Mouse (Mus musculus) brain, embryonic 14.5 days (tissue): ENCODE data around the gene Rexo4. TPM values are rescaled to one million over a fixed set of nuclear protein-coding genes. Genes with fewer than 3 reads are reported as not detected.
A peak's percentile ranks its signal among the peaks of the same experiment; 100 is the strongest.

ENCODE experiments used
- DNase-seq: peaks from one replicate; pipeline ENCODE4 v3.0.0-alpha.2; 2011; ENCODE audit warnings: low read depth
- CTCF ChIP-seq: fragments of 200-500 bp; IDR thresholded peaks from 2 replicates; pipeline ENCODE4 v1.5.1; 2012; ENCODE audit warnings: inconsistent platforms, mild to moderate bottlenecking, moderate library complexity, borderline replicate concordance; ENCODE audit not compliant: insufficient read depth, insufficient read length; ENCODE audit errors: extremely low read depth
- POLR2A ChIP-seq: fragments of 200-500 bp; IDR thresholded peaks from 2 replicates; pipeline ENCODE4 v1.6.1; 2012; ENCODE audit warnings: mild to moderate bottlenecking, inconsistent platforms, borderline replicate concordance; ENCODE audit not compliant: poor library complexity, insufficient read depth, insufficient read length, severe bottlenecking; ENCODE audit errors: extremely low read depth
- polyA plus RNA-seq: library from polyadenylated mRNA; depleted of rRNA; stranded (reverse); fragments of >200 nt; gene quantifications from 2 replicates; pipeline ENCODE4 v1.2.3, GENCODE M21; 2012

Rexo4 gene
- polyA plus RNA-seq, 1 experiment, result 46.6 TPM

DNA sequence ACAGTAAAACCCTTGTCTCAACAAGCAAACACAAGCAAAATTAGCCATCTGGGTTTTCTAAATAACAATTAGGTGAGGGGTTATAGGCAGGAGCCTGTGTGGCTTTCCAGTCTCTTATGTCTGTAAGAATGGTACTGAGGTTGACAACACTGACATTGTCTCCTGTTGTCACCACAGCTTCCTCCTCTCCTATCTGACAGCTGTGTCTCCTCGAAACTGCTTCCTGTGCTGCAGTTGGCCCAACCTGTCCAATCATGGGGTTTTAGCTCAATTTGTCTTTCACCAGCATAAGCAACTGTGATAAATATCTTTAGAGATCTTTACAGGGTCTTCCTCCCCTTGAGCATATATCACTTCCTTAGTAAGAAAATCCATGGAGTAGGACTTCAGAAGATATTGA lies 27.8 kb downstream of the Rexo4 start:
- TF ChIP-seq POLR2A, result no peak
- no peak for TF ChIP-seq CTCF
- no peak for DNase-seq

DNA sequence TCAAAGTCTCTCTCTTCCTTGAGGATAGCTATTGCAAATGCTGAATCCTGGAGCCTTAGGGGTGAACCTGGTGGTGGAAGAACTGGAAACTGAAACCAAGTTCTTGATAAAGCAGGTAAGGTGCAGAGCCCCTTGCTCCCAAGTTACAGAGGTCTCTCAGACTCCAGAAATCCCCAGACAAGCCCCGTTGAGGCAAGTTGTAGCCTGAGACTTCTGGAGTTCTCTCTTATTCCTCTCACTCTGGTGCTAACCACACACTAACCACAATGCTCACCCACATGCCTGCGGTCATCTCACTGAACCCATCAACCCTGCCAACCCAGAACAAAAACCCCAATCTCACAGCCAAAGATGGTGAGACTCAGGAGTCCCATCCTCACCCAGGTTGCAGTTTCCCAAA lies 28.9 kb downstream of the Rexo4 start:
- TF ChIP-seq CTCF (no peak), POLR2A (no peak)
- DNase-seq, result no peak

DNA sequence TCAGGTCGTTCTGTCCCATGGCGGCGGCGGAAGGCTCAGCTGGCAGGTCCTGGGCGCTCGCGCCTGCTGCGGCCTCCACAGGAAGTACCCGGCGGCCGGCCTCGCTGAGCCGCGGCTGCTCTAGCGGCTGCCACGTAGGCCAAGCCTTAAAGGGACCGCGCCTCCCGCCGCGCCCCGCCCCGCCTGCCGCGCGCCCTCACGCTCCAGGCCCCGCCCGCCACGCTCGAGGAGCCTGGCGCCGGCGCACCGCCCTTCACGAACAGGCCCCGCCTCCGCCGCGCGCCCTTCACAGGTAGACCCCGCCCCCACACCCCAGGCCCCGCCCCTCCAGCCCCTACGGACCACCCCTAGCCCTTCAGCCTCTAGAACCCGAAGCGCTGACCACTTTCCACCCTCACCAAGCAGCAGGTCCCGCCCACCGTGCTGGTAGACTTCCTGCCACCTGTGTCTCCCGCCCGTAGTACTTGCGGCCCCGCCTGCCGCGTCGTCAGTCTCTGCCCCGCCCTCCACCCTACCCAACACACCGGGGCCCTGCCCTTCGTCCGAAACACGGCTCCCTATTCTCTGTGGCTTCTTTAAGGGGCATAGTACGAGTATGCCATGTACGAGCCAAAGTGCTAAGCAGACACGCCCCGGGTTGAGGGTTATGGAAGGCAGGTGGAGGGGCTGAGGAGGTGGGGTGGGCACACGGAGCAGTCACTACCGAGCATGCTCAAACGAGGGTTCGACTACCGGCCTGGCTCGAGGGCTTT lies 30.7 kb downstream of the Rexo4 start, which contains the start of the genes Surf4 and Stkld1:
Surf4 (minus strand) TSS at position 625 of the 752 bp plus-strand sequence.
Stkld1 (plus strand) TSS at position 744 of the 752 bp plus-strand sequence.
- peak; percentile 91 for TF ChIP-seq POLR2A
- TF ChIP-seq CTCF, result no peak

DNA sequence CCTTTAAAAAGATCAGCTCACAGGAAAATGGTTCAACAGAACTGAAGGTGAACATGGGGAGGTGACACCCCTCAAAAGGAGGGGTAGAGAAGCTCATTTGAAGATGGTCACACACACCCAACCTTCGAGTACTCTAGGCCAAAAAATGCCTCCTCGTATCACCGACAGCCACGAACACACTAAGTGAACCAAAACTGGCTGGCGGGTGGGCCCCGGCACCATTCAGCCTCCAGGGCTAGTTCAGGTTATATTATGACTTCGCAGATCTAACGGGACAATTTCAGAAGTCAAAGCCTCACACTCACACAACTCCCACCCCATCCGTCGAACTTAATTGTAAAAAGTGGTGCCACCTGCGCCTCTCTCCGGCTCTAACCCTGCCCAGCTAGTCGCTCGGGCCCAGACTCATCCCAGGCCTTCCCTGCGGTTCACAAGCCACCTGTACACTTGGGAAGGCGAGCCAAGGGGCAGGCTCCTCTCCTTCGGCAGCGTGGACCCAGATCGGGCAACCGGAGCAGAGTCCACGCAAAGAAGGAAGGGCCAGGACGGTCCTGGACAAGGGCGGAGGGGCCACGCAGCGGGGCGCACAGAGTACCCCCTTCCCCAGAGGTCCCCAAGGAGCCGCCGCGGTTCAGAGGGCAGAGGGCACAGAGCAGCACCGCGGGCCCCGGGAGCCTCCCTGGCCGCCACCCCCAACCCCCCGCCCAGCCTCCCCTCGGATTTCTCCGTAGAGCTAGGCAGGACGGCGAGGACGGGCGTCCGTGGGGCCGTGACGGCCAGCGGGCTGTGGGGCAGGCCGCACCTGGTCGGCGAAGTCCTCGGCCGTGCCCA lies 31.5 kb downstream of the Rexo4 start:
- peak; percentile 18 for DNase-seq
- TF ChIP-seq CTCF (no peak), POLR2A (no peak)

More for the DNA sequence above, 30.7 kb downstream of the Rexo4 start, which contains the start of the genes Surf4 and Stkld1:
- DNase-seq, result peak; percentile 97

DNA sequence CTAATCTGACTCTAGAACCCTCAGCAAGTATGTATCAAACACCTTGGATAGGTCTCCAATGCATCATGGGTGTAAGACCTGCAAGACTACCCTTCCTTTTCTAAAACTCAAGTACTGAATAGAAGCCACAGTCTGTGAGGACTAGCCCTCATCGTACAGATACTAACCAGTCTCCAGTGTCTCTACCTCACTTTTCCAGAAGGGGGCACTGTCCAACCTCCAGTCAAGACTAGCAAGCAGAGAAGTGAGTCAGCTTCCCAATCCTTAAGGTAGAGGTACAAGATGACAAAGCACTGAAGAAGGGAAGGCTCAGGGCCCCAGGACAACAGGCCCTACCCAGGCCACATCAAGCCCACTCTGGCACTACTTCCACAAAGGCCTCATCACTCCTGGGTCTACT lies 33.8 kb downstream of the Rexo4 start:
- TF ChIP-seq POLR2A, result no peak
- TF ChIP-seq CTCF, result peak; percentile 58; the same call in 1 of the 2 replicates
- DNase-seq, result peak; percentile 79

DNA sequence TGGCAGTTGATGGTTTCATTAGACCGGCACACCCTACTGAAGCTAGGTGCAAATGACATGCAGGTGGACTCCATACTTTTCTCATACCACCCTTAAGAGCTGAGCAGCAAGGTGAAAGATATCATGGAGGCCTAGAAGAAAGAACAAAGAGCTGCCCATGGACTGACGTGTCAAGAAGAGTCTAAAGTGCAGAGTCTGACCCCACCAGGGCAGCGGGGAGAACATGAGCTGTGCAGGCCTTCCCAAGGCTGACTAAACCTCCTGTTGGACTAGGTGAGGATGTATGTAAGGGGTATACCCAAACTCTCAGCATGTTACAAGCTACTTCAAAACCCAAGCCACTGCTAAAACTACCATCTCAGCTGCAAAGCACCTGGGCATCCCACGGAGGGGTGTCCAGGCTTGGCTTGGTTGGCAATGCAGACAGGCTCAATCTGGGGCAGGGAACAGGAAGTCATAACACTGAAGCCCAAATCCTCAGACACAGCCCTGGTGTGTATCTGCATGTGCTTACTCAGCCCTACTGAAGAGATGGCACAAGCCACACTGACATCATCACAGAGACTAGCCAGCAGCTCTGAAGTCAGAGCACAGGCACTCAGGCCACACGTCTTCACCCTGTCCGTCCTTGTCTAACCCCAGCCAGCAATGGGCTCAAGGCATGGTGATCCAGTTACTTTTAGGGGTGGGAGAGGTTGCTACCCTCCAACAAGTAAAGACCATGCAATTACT lies 36.3 kb downstream of the Rexo4 start:
- TF ChIP-seq CTCF, result no peak
- TF ChIP-seq POLR2A, result no peak
- DNase-seq, result no peak

DNA sequence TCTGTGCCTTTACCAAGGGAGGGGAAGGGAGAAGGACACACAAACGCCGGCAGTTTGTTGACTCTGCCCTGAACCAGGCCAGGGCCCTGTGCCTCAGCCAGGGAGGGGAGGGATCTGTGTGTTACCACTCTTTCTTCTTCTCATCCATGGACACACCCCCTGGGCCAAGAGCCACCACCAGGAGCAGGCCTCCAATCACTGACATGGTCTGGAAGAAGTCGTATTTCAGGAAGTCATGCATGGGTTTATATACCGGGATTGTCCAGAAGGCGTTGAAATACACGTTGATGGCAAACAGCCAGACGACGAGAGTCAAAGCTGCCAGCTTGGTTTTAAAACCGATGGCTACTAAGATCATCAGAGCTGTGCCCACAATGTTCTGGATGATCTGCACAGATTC lies 42.4 kb downstream of the Rexo4 start:
- no peak for DNase-seq
- no peak for TF ChIP-seq POLR2A
- no peak for TF ChIP-seq CTCF

DNA sequence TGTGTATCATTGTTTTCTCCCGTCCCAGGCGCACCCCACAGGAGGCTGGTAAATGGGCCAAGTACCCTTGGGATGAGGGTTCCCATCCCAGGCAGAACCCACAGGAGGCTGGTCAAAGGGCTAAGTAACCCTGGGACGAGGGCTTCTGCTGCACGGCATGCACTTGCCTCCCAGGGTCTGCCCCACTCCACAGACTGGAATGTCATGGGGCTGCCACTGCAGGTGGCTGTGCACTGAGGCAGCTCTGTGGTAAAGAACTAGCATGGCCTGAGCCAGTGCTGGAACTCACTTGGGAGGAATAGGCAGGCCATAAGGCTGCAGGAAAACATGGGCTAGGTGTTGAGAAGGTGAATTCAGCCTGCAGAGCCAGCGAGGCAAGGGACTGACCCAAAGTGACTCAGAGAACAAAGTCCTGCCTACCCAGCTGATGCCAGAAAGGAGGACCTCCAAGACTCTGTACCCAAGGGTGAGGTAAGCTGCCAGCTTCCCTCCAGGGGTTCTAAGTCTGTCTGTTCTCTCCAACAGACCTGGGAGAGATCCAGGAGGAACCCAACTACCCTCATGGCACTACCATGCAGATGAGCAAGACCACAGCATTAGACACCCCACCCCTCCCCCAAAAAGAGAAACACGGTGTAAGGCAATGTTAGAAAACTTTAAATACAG lies 43.9 kb downstream of the Rexo4 start:
- no peak for TF ChIP-seq CTCF
- no peak for TF ChIP-seq POLR2A
- no peak for DNase-seq

DNA sequence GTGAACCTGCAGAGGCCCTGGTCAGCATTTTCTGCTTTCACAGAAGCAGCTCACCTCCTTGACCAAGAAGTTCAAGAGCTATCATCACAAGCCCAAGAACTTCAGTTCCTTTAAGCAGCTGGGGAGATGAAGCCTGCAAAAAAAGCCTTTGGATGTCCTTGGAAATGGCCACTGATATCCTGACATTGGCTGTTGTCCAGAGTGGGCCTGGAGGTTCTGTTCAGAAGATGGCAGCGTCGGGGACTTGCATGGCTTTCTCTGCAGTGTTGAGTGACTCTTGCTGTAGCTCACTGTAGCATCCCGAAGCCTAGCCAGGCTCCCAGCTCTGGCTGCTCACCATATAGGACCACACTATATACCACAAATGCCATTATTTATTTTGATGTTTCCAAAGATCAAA lies 44.5 kb downstream of the Rexo4 start:
- no peak for DNase-seq
- TF ChIP-seq CTCF (no peak), POLR2A (no peak)

DNA sequence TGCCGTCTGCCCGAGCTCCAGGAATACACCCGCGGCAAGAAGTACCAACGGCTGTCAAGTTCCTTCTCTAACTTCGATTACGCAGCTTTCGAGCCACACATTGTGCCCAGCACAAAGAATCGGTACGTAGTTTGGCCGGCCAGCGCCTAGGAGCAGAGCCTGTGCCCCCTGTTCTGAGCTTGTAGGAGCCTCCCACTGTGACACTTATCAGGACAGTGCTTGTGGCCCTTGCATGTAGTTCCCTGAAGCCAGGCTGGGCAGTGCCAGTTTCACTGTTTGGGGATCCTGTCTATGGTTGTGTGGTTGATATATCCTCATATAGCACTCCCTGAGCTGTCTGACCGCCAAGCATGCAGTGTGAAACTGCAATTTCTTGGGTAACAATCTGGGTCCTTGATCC lies 47.4 kb downstream of the Rexo4 start:
- DNase-seq, result no peak
- TF ChIP-seq CTCF (no peak), POLR2A (no peak)

DNA sequence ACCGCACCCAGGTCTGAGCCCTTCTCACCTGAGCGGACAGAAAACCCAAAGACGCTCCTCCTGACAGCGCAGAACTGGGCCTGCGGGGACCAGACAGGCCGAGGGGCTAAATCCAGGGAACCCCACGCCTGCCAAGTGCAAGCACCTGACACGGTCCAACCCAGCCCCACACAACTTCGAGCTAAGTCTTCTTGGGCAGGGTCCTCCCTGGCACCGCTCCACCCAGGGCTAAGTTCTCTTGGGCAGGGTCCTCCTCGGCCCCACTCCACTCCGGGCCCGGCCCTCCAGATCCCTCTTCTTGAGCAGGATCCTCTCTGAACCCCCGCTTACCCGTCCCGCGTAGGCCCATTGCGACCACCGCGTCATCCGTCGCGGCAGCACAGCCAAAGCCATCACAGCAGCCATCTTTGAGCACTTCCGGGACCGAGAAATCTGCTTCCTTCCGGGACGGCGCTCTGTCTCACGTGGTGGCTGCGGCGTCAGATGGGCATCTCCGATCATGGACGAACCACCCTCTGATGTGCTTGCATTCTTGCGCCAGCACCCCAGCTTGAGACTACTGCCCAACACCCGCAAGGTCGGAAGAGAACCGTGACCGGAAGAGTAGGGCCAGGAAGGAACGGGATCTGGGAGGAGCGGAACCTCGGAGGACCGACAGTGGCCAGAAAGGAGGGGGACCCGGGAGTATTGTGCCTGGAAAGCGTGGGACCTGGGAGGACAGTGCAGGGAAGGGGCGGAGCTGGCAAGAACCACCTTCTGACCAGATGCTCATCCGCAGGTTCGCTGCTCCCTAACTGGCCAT lies 48.1 kb downstream of the Rexo4 start, which contains the start of the genes Surf2 and Surf1:
Surf2 (plus strand) TSS at position 441 of the 802 bp plus-strand sequence.
Surf1 (minus strand) TSS at position 604 of the 802 bp plus-strand sequence.
- DNase-seq, result peak; percentile 94
- peak; percentile 26; the same call in 1 of the 2 replicates for TF ChIP-seq POLR2A
- no peak for TF ChIP-seq CTCF
